Mouse (Mus musculus): ENCODE results near the gene Myo10.

The Myo10 gene

DNA sequence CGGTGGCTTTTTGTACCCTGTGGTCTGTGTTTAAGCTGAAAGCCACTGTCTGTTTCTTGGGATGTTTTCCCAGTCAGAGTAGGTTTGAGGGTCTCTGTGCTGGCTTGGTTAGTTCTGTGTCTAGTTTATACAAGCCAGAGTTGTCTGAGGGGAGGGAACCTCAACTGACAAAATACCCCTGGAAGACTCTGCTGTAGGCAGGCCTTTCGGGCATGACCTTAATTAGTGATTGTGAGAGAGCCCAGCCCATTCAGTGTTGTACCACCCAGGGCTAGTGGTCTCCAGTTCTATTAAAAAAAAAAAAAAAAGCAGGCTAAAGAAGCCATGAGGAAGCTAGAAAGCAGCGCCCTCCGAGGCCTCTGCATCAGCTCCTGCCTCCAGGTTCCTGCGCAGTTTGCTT is 30.0 kb downstream of the Myo10 start:
- no peak for DNase-seq (ENCODE audit: low spot score)

DNA sequence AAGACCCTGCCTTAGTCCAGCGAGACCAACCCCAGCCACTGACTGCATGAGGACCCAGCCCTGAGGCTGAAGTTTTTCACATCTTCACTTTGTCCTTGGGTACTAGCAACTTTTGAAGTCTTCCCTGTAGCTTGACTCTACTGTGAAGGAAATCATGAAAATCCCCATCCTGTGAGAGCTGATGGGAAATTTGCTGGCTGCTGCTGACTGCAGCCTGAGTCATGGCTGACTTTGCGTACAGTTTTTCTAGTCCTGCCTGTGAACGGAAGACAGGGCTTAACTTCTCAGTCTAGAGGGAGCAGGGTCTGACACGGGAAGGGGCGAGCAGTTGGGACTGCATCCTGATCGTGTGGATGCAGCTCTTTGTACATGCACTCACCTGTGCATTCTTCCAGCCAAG is 30.6 kb downstream of the Myo10 start:
- DNase-seq (ENCODE audit: low spot score), result no peak

DNA sequence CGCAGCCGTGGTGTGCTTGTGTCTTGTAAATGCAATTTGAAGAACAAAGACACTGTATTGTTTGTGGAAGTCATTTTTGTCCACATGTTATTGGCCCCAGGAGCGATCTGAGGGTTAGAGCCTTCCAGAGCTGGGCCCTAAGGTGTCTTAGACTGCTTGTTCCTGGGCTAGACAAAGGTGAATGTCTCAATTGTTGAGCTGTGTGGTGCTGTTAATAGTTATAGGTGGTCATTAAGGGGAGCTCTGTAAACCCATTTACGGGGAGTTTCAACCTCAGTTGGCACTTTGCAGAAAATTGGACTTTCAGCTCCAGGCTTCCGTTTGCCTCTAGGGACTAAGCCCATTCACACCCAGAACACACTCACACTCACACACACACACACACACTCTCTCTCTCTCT is 31.4 kb downstream of the Myo10 start:
- no peak for DNase-seq (ENCODE audit: low spot score)

DNA sequence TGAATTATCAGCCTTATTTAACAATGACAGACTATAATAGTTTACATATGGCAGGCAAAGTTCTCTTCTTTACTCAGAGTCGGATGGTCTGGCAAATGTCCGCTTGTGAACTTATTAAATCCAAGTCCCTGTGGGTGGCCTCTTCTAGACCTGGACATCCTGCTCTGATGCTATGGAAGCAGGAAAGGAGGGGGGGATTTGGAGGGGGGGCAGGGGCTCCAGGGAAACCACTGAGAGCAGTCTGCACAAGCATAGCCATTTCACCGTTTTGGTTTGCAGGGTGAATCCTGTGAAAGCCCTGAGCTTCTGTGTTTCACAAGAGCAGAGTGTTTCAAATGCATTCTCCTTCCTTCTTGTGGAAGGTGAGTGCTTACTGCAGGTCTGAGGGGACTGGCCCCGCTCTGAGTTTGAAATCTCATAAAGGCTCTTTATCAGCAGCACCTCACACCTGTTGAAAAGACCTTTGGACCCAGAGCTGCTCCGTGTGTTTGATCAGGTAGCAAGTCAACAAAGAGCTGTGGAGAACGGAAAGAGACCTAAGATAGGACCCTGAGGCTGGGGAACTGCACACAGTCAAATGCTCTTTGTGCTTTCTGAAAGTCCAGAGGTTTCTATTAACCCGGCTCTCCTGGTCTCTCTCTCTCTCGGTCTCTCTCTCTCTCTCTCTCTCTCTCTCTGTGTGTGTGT is 40.7 kb downstream of the Myo10 start:
- DNase-seq (ENCODE audit: low spot score), result peak; percentile 44

DNA sequence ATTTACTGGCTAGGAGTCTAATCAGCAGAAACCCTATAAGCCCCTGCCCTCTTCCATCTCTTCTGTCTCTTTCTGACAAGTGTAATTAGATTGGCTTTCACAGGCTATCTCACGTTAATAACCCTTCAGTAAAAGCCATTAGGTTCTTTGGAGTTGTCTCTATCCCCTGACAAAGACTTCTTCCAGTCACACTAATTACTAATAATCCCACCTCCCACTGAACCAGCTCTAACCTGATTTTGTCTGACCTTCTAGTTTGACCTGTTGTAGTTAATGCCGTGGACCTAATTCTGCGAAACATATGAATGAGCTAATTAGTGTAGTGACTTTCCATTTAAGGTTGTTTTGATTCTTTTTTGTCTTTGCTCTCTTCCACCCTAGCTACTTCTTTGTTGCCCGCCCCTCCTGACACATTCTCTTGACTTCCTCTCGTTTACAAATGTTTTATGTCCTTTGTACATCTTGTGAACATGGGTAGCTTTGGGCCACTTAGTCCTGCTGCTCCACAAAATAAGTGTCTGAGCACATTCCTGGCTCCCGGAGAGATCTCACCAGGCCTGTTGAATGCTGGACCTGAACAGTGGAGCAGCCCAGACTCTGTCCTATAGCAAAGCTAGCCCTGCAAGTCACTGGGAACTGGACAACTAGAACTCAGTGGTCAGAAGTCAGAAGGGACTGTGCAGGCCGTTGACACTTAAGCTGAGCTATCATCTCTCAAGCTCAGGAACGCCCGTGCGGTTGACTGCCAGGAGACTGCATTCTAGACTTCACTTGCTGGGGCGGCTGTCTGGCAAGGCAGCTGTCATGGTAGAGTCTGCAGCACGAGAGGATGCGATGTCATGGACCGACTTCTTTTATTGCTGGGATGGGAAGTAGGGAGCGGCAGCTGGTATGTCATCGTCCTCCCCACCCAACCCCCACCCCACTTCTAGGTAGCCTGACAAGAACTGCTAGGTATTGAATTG is 47.2 kb downstream of the Myo10 start:
- DNase-seq (ENCODE audit: low spot score), result no peak

DNA sequence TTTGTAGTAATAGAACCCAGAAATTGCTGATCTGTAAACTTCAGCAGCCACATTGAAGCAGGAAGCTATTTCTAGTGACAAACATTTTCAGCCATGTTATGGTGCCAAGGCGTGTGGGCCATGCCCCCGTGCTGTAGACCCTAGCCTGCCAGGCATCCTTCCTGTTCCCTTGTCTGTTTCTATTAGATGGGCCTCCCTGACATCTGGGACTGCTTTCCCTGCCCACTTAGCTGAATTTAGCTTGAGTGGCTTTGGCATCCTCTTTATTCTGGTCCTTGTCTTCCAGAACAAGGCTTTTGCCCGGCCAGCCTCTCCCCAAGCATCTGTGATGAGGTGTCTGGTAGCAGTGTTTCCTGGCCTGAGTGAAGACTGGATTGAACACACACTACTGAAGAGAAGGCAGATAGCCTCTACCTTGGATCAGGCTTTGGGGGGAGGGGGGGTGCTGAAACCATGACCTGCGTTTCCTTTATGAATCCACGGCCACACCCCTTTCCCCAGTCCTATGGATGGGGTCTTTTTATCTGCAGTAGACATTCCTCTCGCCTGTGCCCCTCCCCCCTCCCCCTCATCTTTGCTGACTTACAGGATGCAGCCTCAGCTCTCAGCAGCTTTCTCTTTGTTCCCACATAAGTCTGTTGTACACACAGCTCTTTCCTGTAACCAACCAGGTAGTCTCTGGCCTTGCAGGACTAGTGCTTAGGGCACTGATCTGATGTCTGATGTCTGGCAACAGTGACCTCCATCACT is 51.1 kb downstream of the Myo10 start:
- peak; percentile 32 for DNase-seq (ENCODE audit: low spot score)

DNA sequence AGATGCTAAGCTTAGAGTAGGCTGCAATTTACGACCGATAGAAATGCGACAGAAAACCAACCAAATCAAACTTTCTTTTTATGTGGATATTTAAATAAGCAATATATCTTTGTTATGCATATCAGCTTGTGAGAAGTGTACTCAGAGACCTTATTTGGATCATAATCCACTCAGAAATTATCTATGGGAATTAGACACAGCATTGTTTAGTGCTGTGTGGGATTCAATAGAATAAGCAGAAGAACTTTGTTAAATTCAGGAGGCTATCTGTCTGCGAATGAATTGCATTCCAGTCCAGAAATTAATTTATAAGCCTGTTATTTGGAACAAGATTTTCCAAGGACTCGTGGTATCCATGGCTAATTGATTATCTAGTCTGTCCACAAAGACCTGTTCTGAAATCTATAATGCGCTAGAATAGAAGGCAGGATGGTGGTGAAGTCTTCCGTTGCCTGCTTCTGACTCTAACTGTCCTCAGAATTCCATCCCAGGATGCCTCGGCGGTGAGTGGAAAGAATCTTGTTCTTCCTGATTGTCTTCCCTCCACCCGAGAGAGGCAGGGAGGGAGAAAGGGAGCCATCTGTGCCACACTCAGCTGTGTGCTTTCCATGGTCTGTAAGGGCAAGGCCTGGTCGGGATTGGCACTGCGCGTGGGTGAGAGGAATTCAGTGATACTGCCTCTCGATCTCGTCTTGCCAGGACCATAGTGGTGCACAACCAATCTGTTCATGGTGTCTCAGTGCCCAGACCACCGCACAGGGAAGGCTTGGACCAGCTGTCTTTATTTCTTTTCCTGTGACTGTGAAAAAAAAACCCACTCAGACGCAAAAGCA is 52.0 kb downstream of the Myo10 start:
- DNase-seq (ENCODE audit: low spot score), result no peak

DNA sequence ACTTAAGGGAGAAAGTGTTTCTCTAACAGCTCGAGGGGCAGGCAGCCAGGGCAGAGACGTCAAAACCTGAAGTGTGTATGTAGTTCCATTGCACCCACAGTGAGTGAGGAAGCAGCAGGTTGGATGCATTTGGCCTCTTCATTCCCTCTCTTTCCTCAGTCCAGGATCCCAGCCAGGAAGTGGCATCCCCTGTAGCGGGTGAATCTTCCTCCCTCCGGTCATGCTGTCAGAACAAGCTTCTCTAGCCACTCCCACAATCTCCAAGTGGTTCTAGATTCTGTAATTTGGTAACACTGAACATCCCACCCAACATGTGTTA is 52.6 kb downstream of the Myo10 start:
- DNase-seq (ENCODE audit: low spot score), result no peak

DNA sequence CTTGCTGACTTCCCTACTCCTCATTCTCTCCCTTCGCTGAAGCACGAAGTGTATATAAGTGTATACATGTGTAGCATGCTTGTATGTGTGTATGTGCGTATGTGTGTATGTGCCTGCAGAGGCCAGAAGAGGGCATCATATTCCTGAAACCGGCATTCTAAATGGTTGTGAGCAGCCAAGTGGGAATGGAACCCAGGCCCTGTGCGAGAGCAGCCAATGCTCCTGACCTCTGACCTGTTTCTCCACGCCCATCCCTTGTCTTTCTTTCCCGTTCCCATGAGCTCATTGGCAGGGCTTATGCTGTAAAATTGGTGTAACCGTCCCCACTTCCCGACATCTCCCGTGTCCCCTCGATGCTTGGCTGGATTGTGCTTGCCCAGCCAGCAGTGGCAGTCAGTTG is 53.0 kb downstream of the Myo10 start:
- no peak for DNase-seq (ENCODE audit: low spot score)

DNA sequence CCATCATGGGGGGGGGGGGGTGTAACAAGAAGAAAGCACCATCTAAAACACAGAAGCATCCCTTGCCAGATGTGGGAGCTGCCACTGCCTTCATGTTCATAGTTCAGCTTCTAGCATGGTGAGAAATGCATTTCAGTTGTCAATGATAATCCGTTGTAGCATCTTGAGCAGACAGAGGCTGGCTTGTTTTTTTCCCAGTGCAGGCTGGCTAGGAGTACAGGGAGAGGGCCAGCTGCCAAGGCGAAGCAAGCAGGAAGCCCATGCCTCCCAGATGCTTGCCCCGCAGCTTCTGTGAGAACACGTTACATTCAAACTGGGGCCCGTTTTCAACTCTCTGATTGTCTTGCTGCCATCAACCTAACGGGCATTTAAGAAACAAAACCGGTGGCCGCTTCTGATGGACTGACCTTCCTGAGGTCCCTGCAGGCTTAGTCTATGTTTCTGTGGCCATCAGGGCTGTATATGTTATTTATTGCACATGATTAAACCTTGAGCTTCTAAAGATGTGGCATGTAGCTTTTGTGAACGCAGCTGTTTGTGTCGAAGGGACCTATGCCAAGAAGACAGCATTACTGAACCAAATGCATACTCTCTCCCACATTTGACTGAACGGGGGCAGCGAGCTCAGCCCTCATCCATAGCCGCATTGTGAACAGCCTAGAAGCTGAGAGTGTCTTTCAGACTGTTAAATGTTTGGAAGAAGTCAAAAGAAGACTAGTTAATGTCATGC is 53.9 kb downstream of the Myo10 start:
- no peak for DNase-seq (ENCODE audit: low spot score)

DNA sequence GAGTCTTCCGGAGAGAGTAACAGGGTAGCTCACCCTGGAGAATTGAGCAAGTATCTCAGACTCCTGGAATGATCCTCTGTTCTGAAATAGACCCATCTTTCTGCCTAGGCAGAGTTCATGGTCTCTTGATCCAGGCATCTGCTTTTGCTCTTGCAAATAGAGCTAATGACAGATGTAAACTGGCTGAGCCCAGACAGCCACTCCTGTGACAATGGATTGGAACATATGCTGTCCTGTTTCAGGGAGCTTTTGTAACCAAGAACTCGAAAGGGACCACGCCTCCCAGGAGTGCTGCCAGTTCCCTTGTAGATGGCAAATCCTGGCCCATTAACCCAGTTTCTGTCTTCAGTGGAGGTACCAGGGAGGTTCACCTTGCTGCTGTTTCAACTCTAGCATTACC is 56.8 kb downstream of the Myo10 start:
- DNase-seq (ENCODE audit: low spot score), result peak; percentile 41

DNA sequence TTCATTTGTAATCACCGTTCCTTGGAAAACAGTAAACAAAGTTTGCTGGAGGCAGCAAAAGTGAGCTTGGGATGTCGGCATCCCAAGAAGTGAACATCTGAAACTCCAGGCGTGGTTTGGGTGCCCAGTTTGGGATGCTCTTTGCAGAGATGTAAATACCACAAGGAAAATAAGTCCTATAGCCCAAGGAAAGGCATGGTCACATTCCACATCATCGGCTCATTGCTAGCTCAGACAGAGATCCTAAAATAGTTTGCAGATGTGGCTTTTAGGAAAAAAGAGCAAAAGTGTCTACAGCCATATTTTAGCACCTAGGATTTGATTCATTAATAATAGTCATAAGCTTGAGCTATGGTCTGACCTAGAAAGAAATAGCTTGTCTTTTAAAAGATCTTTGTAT is 57.3 kb downstream of the Myo10 start:
- DNase-seq (ENCODE audit: low spot score), result no peak

DNA sequence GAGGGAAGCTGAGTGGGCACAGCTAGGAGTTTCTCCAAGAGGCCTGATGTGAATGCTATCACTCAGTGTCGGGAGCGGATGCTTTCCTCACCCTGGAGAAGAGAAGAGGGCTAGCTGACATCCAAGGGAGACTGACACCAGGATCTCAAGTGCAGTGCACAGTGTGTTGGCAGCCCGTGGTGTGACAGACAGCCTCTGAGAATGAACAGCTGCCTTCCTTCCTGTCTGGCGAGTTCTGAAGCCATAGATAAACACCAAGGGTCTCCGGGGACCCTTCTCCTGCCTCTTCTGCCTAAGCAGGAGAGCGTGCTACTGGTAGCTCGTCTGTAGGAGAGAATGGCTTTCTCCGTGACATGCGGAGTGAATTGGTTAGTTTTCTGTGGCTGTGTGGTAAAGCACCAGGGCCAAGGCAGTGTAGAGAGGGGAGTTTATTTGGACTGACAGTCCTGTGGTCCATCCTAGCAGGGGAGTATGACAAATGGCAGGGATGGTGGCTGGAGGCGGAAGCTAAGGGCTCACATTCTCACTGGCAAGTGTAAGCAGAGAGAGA is 58.0 kb downstream of the Myo10 start:
- DNase-seq (ENCODE audit: low spot score), result peak; percentile 74

DNA sequence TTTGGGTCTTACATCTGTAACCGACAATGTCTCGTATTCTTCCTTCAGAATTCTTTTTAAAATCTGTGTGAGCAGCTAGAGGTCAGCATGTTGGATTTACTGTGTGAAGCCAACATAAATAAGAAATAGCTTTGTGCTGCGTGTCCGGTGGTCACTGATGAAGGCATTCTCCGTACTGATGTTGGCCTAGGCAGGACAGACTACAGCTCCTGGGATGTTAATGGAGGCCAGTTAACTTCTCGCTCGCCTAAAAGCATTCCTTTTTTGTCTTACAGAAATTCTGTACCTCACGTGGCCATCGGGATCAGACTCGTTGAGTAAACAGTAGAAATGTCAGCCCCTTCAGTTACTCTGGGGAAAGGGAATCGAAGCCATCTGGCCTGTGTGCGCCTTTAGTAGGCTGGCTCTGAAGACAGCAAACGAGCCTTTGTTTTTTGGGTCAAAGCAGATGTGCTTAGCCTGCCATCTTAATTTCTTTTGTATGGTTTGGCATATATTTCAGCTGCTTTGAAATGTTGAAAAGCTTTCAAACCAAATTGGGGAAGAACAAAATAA is 60.7 kb downstream of the Myo10 start:
- DNase-seq (ENCODE audit: low spot score), result peak; percentile 71

DNA sequence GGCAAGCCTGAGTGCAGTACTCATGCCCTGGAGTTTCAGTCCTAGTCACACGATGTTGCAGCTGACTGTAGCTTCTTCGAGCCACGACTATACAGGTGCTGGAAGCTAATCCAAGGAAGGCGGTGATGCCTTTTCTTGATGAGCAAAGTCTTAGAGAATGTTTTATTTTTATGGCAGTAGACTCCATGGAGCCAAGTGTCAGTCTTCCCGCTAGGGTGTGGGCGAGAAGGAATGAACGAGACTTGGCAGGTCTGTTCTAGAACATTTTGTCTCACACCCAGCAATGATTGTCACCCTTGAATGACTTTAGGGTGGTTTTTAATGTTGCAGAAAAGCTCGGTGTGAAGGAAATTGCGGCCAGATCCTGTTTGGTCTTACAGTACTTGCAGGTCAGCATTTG is 62.9 kb downstream of the Myo10 start:
- DNase-seq (ENCODE audit: low spot score), result no peak

DNA sequence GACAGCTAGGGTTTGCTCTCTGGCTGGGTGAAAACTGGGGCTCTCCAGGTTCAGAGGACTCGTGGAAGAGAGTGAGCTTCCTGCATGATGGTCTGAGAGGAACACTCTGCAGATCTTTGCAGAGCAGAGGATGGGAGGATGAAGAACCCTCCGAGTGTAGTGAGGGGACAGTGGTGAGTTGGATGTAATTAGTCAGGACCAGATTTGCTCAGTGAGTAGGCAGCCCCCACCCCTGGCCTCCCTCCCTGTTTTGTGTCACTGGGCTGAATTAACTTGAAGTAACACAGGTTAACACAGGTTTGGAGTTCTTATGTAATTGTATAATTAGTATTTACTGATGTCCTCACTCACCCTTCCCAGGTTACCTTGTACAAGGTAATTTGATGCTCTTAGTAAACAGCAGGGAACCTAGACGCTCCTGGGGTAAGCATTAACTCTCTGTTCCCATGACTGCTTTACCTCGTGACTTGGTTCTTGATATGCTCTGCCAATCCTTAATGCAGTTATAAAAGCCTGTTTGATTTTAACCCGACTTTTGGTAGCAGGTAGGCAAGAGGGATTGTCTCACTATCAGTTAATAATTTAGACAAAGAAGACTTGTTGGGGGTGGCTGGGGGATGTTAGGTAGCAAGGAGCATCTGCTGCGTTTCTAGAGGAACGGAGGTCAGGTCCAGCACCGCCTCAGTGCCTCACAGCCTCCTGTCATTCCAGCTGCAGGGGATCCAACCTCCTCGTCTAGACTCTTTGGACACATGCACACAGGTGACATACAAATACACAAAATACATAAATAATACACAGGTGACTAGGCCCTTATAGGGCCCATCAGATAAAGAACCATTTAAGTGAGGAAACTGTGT is 66.3 kb downstream of the Myo10 start:
- DNase-seq (ENCODE audit: low spot score), result no peak

DNA sequence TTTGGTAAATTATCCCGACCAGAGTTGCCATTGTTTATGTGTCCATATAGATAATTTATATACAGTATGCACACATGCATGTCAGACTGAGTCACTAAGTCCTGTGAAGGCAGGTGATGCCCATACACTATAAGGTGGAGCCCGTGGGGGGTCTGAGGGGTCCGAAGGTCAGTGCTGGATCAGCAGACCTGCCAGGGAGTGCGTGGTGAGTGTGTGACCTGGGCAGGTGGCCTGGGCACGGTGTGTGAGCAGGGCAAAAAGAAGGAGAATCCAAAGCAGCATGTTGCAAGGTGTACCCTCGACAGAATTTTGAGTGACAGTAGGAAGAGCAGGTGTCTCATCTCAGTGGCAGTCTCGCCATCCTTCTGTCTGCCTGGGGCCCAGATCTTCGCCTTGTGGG is 67.2 kb downstream of the Myo10 start:
- DNase-seq (ENCODE audit: low spot score), result no peak

DNA sequence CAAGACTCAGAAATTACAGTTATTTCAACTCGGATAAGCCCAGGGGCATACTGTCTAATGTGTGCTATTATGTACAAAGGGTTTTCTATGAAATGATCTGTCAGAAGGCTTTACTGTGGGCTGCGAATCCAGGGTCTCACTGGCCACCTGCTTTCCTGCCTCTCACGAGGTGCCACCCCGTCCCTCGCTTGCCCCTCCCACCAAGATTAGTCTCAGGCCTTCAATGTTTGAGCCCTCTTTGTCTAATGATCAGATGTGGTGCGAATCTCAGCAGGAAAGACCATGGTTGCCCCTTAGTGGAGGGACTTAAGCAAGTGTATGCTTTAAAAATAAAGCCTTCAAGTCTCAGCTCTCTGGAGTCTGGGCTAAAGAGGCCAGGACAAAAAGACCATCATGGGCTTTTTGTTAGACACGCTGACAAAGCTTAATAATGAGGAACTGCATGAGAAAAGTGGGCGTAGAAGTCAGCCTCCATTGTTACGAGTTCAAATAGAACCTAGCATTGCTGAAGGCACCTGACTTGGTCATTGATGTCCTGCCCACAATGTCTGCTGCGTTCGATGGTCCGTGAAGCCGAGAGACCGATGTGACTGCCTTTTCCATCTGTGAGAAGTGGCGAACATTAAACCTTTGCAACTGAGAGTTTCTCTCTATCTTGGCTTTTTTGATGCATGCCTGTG is 67.9 kb downstream of the Myo10 start:
- DNase-seq (ENCODE audit: low spot score), result peak; percentile 54

DNA sequence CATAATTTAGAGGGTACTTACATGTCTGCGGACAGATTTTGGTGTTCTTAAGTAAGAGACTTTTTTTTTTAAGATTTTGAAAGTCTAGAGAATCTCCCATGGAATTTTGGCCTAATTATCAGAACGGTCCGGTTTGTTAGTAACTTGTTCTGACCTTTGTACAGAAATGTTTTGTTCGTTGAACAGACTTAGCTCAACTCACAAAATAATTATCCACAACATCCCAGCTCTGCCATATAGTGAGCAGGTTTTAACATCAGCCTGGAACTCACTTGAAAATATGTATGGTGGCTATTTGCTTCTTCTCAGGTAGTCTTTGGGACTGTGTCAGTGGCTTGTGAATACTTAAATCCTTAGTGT is 68.4 kb downstream of the Myo10 start:
- no peak for DNase-seq (ENCODE audit: low spot score)

Data from embryo, embryonic 10 days (tissue).